Mouse (Mus musculus) bone marrow, adult 2 months (tissue): ENCODE data around the gene Ly9.

ENCODE experiments used
- CTCF ChIP-seq: fragments of 200-500 bp; IDR thresholded peaks from 2 replicates; pipeline ENCODE4 v1.5.1; 2011; ENCODE audit warnings: low read length, control low read depth; ENCODE audit not compliant: control insufficient read depth, insufficient read depth
- POLR2A ChIP-seq: fragments of 200-500 bp; IDR thresholded peaks from 2 replicates; pipeline ENCODE4 v1.6.1; 2011; ENCODE audit warnings: low read depth, mild to moderate bottlenecking, control low read depth, low read length, borderline replicate concordance; ENCODE audit not compliant: control insufficient read depth

- TF ChIP-seq CTCF (no peak), POLR2A (no peak)
These were observed 45.5 kb upstream of the Ly9 start, which contains the start of gene Slamf7 for GRCm38 (mm10) chr1:171652734-171653133.
